Comparison of ENCODE assay signal across 8 mouse cellular contexts in genomic region chr5:110109991-110110441, GRCm38 (mm10). TPM values are rescaled to one million over a fixed set of nuclear protein-coding genes. Genes with fewer than 3 reads are reported as not detected.
DNase-seq lines count a peak whose midpoint lies in the region; ATAC-seq lines count a peak whose summit lies in the region.

Gene Zfp605 (plus strand): TSS chr5:110110092.

- H3K36me3 ChIP-seq in embryonic facial prominence, embryonic 14.5 days (ENCODE audit: control insufficient read depth, insufficient read depth, low read length): peaks cover 42% of the 10 kb centered on the region
- H3K36me3 ChIP-seq in limb, embryonic 12.5 days: peaks cover 31% of the 10 kb centered on the region
- H3K36me3 ChIP-seq in midbrain, embryonic 14.5 days (ENCODE audit: control insufficient read depth, insufficient read depth, low read length): peaks cover 41% of the 10 kb centered on the region

- peak; percentile 96 for DNase-seq in 416B (ENCODE audit: low read depth)
- peak; percentile 75 to 80 for DNase-seq in adrenal gland, postnatal 4 days (ENCODE audit: low spot score in 2 of 2)
- DNase-seq in embryonic facial prominence, embryonic 14.5 days (ENCODE audit: low spot score): peak; percentile 93
- DNase-seq in heart, adult 8-10 months (ENCODE audit: low spot score): peak; percentile 90
- peak; percentile 86 to 92 for DNase-seq in kidney, adult 8-10 months
- DNase-seq in midbrain, embryonic 14.5 days: peak; percentile 95
- DNase-seq in spleen, adult 18-20 months: peak; percentile 73 to 81

- peak within 1 kb of the TSS; percentile 45; the same call in 1 of the 2 replicates for H3K27ac ChIP-seq in embryonic facial prominence, embryonic 14.5 days (replicated peaks; ENCODE audit: low read depth, low read length)
- peak within 1 kb of the TSS; percentile 31; the same call in 1 of the 2 replicates for H3K27ac ChIP-seq in limb, embryonic 12.5 days
- H3K27ac ChIP-seq in midbrain, embryonic 14.5 days (replicated peaks; ENCODE audit: low read depth, low read length): peak within 1 kb of the TSS; percentile 92

- no peaks in the 10 kb centered on the region for H3K27me3 ChIP-seq in embryonic facial prominence, embryonic 14.5 days (replicated peaks; ENCODE audit: control insufficient read depth, insufficient read depth, low read length)
- no peaks in the 10 kb centered on the region for H3K27me3 ChIP-seq in limb, embryonic 12.5 days
- no peaks in the 10 kb centered on the region for H3K27me3 ChIP-seq in midbrain, embryonic 14.5 days (ENCODE audit: control insufficient read depth, insufficient read depth, low read length)

- peaks cover 12% of the 10 kb centered on the region; the same call in 1 of the 2 replicates for H3K4me1 ChIP-seq in embryonic facial prominence, embryonic 14.5 days (ENCODE audit: control insufficient read depth, insufficient read depth, low read length)
- H3K4me1 ChIP-seq in limb, embryonic 12.5 days (replicated peaks): peaks cover 17% of the 10 kb centered on the region
- H3K4me1 ChIP-seq in midbrain, embryonic 14.5 days (ENCODE audit: control insufficient read depth, insufficient read depth, low read length): peaks cover 17% of the 10 kb centered on the region

- H3K4me3 ChIP-seq in embryonic facial prominence, embryonic 14.5 days (ENCODE audit: low read depth, low read length): peak within 1 kb of the TSS; percentile 76
- H3K4me3 ChIP-seq in limb, embryonic 12.5 days (replicated peaks): peak within 1 kb of the TSS; percentile 50
- peak within 1 kb of the TSS; percentile 53 for H3K4me3 ChIP-seq in midbrain, embryonic 14.5 days (replicated peaks; ENCODE audit: low read depth, low read length)

- H3K9ac ChIP-seq in embryonic facial prominence, embryonic 14.5 days (ENCODE audit: low read depth, low read length): peak within 1 kb of the TSS; percentile 66
- H3K9ac ChIP-seq in limb, embryonic 12.5 days (replicated peaks): peak within 1 kb of the TSS; percentile 55
- H3K9ac ChIP-seq in midbrain, embryonic 14.5 days (replicated peaks; ENCODE audit: low read length): peak within 1 kb of the TSS; percentile 74

- peak within 1 kb of the TSS; percentile 66 for H3K4me2 ChIP-seq in embryonic facial prominence, embryonic 14.5 days (ENCODE audit: low read depth, low read length)
- peak within 1 kb of the TSS; percentile 63 for H3K4me2 ChIP-seq in limb, embryonic 12.5 days
- H3K4me2 ChIP-seq in midbrain, embryonic 14.5 days (ENCODE audit: low read length): peak within 1 kb of the TSS; percentile 79

- WGBS in embryonic facial prominence, embryonic 14.5 days: 2% methylated on average over 11 of the region's 12 CpGs
- 3% methylated on average over 12 of the region's 12 CpGs for WGBS in limb, embryonic 12.5 days
- WGBS in midbrain, embryonic 14.5 days: under 1% methylated on average over 12 of the region's 12 CpGs

- no peaks in the 10 kb centered on the region for H3K9me3 ChIP-seq in embryonic facial prominence, embryonic 14.5 days (ENCODE audit: control insufficient read depth, low read length)
- H3K9me3 ChIP-seq in limb, embryonic 12.5 days: peaks cover under 1% of the 10 kb centered on the region; the same call in 1 of the 2 replicates
- H3K9me3 ChIP-seq in midbrain, embryonic 14.5 days (ENCODE audit: control insufficient read depth, low read length): no peaks in the 10 kb centered on the region

- ATAC-seq in embryonic facial prominence, embryonic 14.5 days (ENCODE audit: low read depth): peak; percentile 53
- peak; percentile 30 for ATAC-seq in limb, embryonic 12.5 days (ENCODE audit: insufficient number of reproducible peaks, insufficient read depth, low FRiP score, low TSS enrichment, low read depth)
- ATAC-seq in midbrain, embryonic 14.5 days (ENCODE audit: low FRiP score, low TSS enrichment): peak; percentile 71

RNA-seq across cellular contexts. Expression of gene Zfp605, which starts in this region (rescaled TPM):
- 1 to 10 TPM; 7.6 to 8.2 TPM for total RNA-seq in adrenal gland, postnatal 4 days (2021)
- 4.0 and 4.8 TPM in 2 replicates for polyA plus RNA-seq in embryonic facial prominence, embryonic 14.5 days (2014; fragmentation: Nextera tagmentation; extraction: Ambion mirVana)
- 1 to 10 TPM; 2.8 to 3.7 (median 3.3) TPM for total RNA-seq in heart, adult 8-10 months (2022)
- polyA plus RNA-seq in limb, embryonic 12.5 days (2016; fragmentation: Nextera tagmentation; extraction: Ambion mirVana): 5.0 and 5.1 TPM in 2 replicates
- 15.9 and 20.0 TPM in 2 replicates for polyA plus RNA-seq in midbrain, embryonic 14.5 days (2014; fragmentation: Nextera tagmentation; extraction: Ambion mirVana)

Comparison
In these comparisons a context has a peak if more than half of its experiments do, and no peak if none do; other contexts are left out.
1. Peak in every context shown above with its lines: DNase-seq, ATAC-seq, H3K4me3 ChIP-seq and H3K27ac ChIP-seq.
2. H3K27ac ChIP-seq: peak in every context shown above with its lines; median percentile 92 in midbrain, embryonic 14.5 days; 45 in embryonic facial prominence, embryonic 14.5 days; 31 in limb, embryonic 12.5 days.